Mouse (Mus musculus): ENCODE results near the gene Gm37240.

DNA sequence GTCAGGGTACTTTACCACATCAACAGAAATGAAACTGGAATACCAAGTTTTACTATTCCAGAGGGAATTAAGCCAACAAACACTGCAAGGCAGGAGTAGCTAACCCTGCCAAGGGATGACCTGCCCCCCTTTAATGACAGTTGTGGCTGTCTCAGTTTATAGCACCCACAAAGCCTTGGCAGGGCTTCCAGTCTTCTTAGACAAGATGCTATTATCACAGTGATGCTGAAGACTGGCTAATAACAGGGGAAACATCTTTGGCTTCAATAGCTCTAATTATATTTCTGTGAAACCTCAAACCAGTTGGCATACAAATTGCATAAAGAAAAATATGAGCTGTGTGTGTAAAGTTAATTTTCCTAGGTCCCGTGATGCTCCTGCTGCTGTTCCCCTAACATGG is 41.0 kb downstream of the Gm37240 start:
- TF ChIP-seq CTCF (IDR thresholded peaks at IDR 0.05; ENCODE audit: borderline replicate concordance, insufficient read depth, low read length) (no peak), POLR2A (IDR thresholded peaks at IDR 0.05; ENCODE audit: low read depth, low read length) (no peak)
